Mouse (Mus musculus) right cerebral cortex, postnatal 10 days (tissue): ENCODE measurements around the gene Rps25.
A peak's percentile ranks its signal among the peaks of the same experiment; 100 is the strongest.
"Not testable (repeated sequence)": the region's sequence is repeated elsewhere in the genome, so short reads cannot be mapped to it uniquely, and the experiment has no call there.

ENCODE experiments used
- DNase-seq, 2 experiments: peaks; one replicate each; pipeline ENCODE4 v3.0.0; 2021; ENCODE audit warnings: low spot score in 2 of 2

The Rps25 gene

GRCm38 (mm10) chr9:44401081-44401480 lies 5.9 kb upstream of the Rps25 start:
- DNase-seq: no peak

GRCm38 (mm10) chr9:44405011-44405410 lies 1.9 kb upstream of the Rps25 start:
- DNase-seq: no peak

GRCm38 (mm10) chr9:44407752-44408097 lies 786 bp downstream of the Rps25 start:
- no peak for DNase-seq

GRCm38 (mm10) chr9:44408693-44409092 lies 1.8 kb downstream of the Rps25 start:
- not testable (repeated sequence) for DNase-seq

GRCm38 (mm10) chr9:44410647-44411336 lies 3.9 kb downstream of the Rps25 start:
- no peak for DNase-seq

- DNase-seq: no peak
Measured at GRCm38 (mm10) chr9:44411601-44412130, 4.7 kb downstream of the Rps25 start.

GRCm38 (mm10) chr9:44412306-44412705 lies 5.4 kb downstream of the Rps25 start:
- no peak for DNase-seq

GRCm38 (mm10) chr9:44412781-44413180 lies 5.8 kb downstream of the Rps25 start:
- no peak for DNase-seq

GRCm38 (mm10) chr9:44417156-44417891 lies 10.4 kb downstream of the Rps25 start:
- peak in 1 of 2 experiments; percentile 44 for DNase-seq

GRCm38 (mm10) chr9:44417892-44418363 lies 11.0 kb downstream of the Rps25 start:
- peak; percentile 96 to 97 for DNase-seq

- DNase-seq: no peak
Measured at GRCm38 (mm10) chr9:44418519-44419385, 11.8 kb downstream of the Rps25 start, which contains the start of gene Ccdc84. Gene Ccdc84, minus strand, starts transcription at chr9:44418569.

GRCm38 (mm10) chr9:44419730-44420129 lies 12.8 kb downstream of the Rps25 start:
- not testable (repeated sequence) for DNase-seq

GRCm38 (mm10) chr9:44420280-44420898 lies 13.4 kb downstream of the Rps25 start:
- DNase-seq: no peak

- no peak for DNase-seq
Measured at GRCm38 (mm10) chr9:44423576-44423975, 16.6 kb downstream of the Rps25 start.

GRCm38 (mm10) chr9:44432577-44433185 lies 25.7 kb downstream of the Rps25 start:
- DNase-seq: no peak

- no peak for DNase-seq
Measured at GRCm38 (mm10) chr9:44435747-44436146, 28.8 kb downstream of the Rps25 start.

GRCm38 (mm10) chr9:44440961-44441360 lies 34.0 kb downstream of the Rps25 start, which contains the start of gene Foxr1:
Gene Foxr1, minus strand, starts transcription at chr9:44441136.
- no peak for DNase-seq

GRCm38 (mm10) chr9:44444402-44445025 lies 37.6 kb downstream of the Rps25 start:
- DNase-seq: not testable (repeated sequence)

GRCm38 (mm10) chr9:44450387-44450786 lies 43.4 kb downstream of the Rps25 start:
- DNase-seq: no peak

GRCm38 (mm10) chr9:44454132-44454890 lies 47.4 kb downstream of the Rps25 start:
- peak; percentile 87 to 94 for DNase-seq
